Mouse (Mus musculus) embryonic facial prominence, embryonic 10.5 days (tissue): ENCODE data around the gene Yrdc. TPM values are rescaled to one million over a fixed set of nuclear protein-coding genes. Genes with fewer than 3 reads are reported as not detected.

Experiments
- DNase-seq: peaks from one replicate; pipeline ENCODE4 v3.0.0-alpha.2; 2017; ENCODE audit warnings: low spot score
- H3K27ac ChIP-seq: fragments of 300-500 bp; sonication (generic); replicated peaks from 2 replicates; pipeline ENCODE4 v1.5.1; 2016; ENCODE audit warnings: mild to moderate bottlenecking
- H3K27me3 ChIP-seq: fragments of 300-500 bp; sonication (generic); replicated peaks from 2 replicates; pipeline ENCODE4 v1.6.1; 2016; ENCODE audit warnings: low read depth, mild to moderate bottlenecking; ENCODE audit not compliant: poor library complexity, severe bottlenecking
- H3K36me3 ChIP-seq: fragments of 300-500 bp; sonication (generic); replicated peaks from 2 replicates; pipeline ENCODE4 v1.6.1; 2016; ENCODE audit warnings: mild to moderate bottlenecking, moderate library complexity
- H3K4me1 ChIP-seq: fragments of 300-500 bp; sonication (generic); 2 replicates; pipeline ENCODE4 v1.6.1; 2016
- H3K4me3 ChIP-seq: fragments of 300-500 bp; sonication (generic); 2 replicates; pipeline ENCODE4 v1.5.1; 2016; ENCODE audit warnings: mild to moderate bottlenecking, moderate library complexity
- H3K9me3 ChIP-seq: fragments of 300-500 bp; sonication (generic); 2 replicates; pipeline ENCODE4 v1.6.1; 2016; ENCODE audit warnings: mild to moderate bottlenecking
- WGBS: fragments of 180-500 bp; shearing (Covaris S2); methylation state at CpG from one replicate; pipeline ENCODE4 v1.1.7; 2016; 5-methylcytosine and 5-hydroxymethylcytosine counted together
- polyA plus RNA-seq: library from polyadenylated mRNA; unstranded; fragments of >200 nt; fragmentation: Nextera tagmentation; extraction: Ambion mirVana; gene quantifications from 2 replicates; pipeline ENCODE4 v1.2.1, GENCODE M21; 2016

The Yrdc gene
- polyA plus RNA-seq, 1 experiment from 2014 or later = 40.4 TPM

GRCm38 (mm10) chr4:124824967-124825366 is 25.5 kb upstream of the Yrdc start:
- 91% methylated on average over 6 of the region's 6 CpGs for WGBS
- Histone ChIP-seq H3K4me3 (no peak overlapping the region), H3K36me3 (peaks cover 92% of the 10 kb centered on the region), H3K27me3 (no peaks in the 10 kb centered on the region), H3K9me3 (no peaks in the 10 kb centered on the region), H3K4me1 (no peaks in the 10 kb centered on the region), H3K27ac (no peak overlapping the region)
- no peak for DNase-seq

- H3K36me3 ChIP-seq = peaks cover 92% of the 10 kb centered on the region
- WGBS = 95% methylated on average over 21 of the region's 21 CpGs
Measured at GRCm38 (mm10) chr4:124825371-124825965, 25.0 kb upstream of the Yrdc start.

GRCm38 (mm10) chr4:124829671-124830070 is 20.8 kb upstream of the Yrdc start:
- no peak overlapping the region for H3K27ac ChIP-seq

More at GRCm38 (mm10) chr4:124825371-124825965, 25.0 kb upstream of the Yrdc start:
- Histone ChIP-seq H3K9me3 (no peaks in the 10 kb centered on the region), H3K27ac (no peak overlapping the region), H3K4me1 (no peaks in the 10 kb centered on the region), H3K27me3 (no peaks in the 10 kb centered on the region), H3K4me3 (no peak overlapping the region)
- no peak for DNase-seq

DNA sequence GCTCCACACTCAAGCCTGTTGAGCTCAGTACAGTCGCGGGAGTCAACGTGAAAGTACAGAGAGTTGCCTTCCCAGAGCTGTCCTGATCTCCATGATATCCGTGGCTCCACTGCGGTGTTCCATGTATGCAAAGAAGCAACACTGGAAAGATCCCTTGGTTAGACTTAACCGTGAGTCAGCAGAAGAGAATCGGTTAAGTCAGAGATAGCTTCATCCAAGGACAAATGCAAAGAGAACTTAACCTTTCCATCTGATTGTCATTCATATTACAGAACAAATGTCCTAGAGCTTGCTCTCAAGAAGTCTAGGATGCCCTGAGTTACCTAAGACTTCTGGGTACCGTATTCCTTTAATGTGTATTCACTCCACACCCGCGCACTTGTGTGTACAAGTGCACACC is 17.7 kb upstream of the Yrdc start:
- no peaks in the 10 kb centered on the region for H3K4me1 ChIP-seq
- H3K27ac ChIP-seq = no peak overlapping the region
- DNase-seq = no peak
- no peaks in the 10 kb centered on the region for H3K27me3 ChIP-seq
- WGBS = 94% methylated on average over 10 of the region's 10 CpGs
- peaks cover 83% of the 10 kb centered on the region for H3K36me3 ChIP-seq
- H3K9me3 ChIP-seq = no peaks in the 10 kb centered on the region
- no peak overlapping the region for H3K4me3 ChIP-seq

More at GRCm38 (mm10) chr4:124829671-124830070, 20.8 kb upstream of the Yrdc start:
- Histone ChIP-seq H3K4me1 (no peaks in the 10 kb centered on the region), H3K27me3 (no peaks in the 10 kb centered on the region), H3K4me3 (no peak overlapping the region), H3K9me3 (no peaks in the 10 kb centered on the region), H3K36me3 (peaks cover 86% of the 10 kb centered on the region)
- no peak for DNase-seq
- 85% methylated on average over 5 of the region's 5 CpGs for WGBS

DNA sequence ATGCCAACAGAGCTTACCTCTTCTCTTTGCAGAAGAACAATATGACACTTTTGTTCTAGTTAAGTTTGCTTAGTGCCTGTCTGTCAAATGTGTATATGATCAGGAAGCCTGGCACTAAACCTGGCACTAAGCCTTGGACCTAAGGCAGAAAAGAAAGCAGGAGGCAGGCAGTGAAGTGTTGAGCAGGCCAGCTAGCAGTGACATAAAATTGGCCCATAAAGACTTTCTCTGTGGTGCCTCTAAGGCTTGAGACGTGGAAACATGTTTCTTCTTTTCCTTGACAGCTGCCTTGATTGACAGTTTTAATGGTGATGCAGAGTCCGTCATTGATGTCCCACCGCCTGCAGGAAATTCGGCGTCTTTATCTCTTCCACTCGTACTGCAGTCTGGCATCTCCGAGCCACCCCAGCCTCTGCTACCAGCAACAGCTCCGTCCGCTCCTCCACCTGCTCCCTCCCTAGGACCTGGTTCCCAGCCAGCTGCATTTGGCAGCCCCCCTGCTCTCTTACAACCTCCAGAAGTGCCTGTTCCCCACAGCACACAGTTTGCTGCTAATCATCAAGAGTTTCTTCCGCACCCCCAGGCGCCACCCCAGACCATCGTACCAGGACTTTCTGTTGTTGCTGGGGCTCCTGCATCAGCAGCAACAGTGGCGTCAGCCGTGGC is 12.3 kb upstream of the Yrdc start:
- Histone ChIP-seq H3K27me3 (no peaks in the 10 kb centered on the region), H3K9me3 (0 out of 2 replicates have a peak, but pooled peaks cover 3% of the 10 kb centered on the region), H3K27ac (no peak overlapping the region), H3K36me3 (peaks cover 91% of the 10 kb centered on the region), H3K4me3 (no peak overlapping the region), H3K4me1 (no peaks in the 10 kb centered on the region)
- no peak for DNase-seq
- WGBS = 89% methylated on average over 14 of the region's 14 CpGs

- H3K36me3 ChIP-seq = peaks cover 89% of the 10 kb centered on the region
- H3K27me3 ChIP-seq = no peaks in the 10 kb centered on the region
- WGBS = 94% methylated on average over 1 of the region's 1 CpGs
- 0 out of 2 replicates have a peak, but pooled peaks cover 4% of the 10 kb centered on the region for H3K4me1 ChIP-seq
- DNase-seq = no peak
- H3K4me3 ChIP-seq = no peak overlapping the region
- H3K9me3 ChIP-seq = 0 out of 2 replicates have a peak, but pooled peaks cover 3% of the 10 kb centered on the region
- no peak overlapping the region for H3K27ac ChIP-seq
Measured at GRCm38 (mm10) chr4:124840998-124841397, 9.5 kb upstream of the Yrdc start.

GRCm38 (mm10) chr4:124843493-124843892 is 7.0 kb upstream of the Yrdc start:
- Histone ChIP-seq H3K4me3 (no peak overlapping the region), H3K36me3 (peaks cover 80% of the 10 kb centered on the region), H3K27ac (no peak overlapping the region), H3K27me3 (no peaks in the 10 kb centered on the region), H3K9me3 (0 out of 2 replicates have a peak, but pooled peaks cover 3% of the 10 kb centered on the region), H3K4me1 (peaks cover 9% of the 10 kb centered on the region; the same call in 1 of the 2 replicates)
- DNase-seq = peak; percentile 58
- 55% methylated on average over 11 of the region's 11 CpGs for WGBS

GRCm38 (mm10) chr4:124847573-124847972 is 2.9 kb upstream of the Yrdc start:
- Histone ChIP-seq H3K27ac (no peak overlapping the region), H3K9me3 (no peaks in the 10 kb centered on the region), H3K4me1 (peaks cover 33% of the 10 kb centered on the region), H3K27me3 (no peaks in the 10 kb centered on the region), H3K36me3 (peaks cover 46% of the 10 kb centered on the region), H3K4me3 (no peak overlapping the region)
- DNase-seq = peak; percentile 86
- 11% methylated on average over 8 of the region's 8 CpGs for WGBS

DNA sequence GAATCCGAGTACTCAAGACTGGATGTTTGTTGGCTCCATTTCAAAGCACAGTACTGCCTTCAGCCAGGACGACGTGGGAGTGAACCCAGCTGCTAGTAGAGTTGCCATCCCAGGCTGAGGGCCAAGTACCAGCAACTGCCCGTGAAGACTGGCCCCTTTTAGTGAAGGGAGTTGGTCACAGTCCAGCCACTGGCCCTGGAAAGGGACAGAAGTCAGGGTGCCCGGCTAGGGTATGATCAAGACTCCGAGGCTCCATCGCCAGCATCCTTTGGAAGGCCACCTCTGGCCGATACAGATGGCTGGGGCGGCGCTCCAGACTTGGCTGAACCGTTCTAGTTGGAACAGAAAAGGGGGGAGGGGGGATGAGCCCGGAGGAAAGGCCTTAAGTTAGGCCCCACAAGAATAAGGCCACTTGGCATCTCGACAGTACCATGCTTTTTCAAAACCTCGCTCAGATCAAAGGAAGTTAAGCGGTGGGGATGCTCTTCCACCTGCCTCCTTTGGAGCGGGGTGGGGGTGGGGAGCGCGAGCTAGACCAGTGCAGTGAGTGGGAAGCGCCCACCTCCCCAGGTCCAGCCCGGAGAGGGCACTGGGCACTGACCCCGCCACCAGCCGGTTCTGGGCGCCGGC is 733 bp upstream of the Yrdc start:
- no peak for DNase-seq
- no peaks in the 10 kb centered on the region for H3K9me3 ChIP-seq
- peak overlapping the region; percentile 95 for H3K27ac ChIP-seq
- WGBS = 3% methylated on average over 24 of the region's 24 CpGs
- no peaks in the 10 kb centered on the region for H3K27me3 ChIP-seq
- H3K36me3 ChIP-seq = peaks cover 47% of the 10 kb centered on the region
- H3K4me1 ChIP-seq = peaks cover 33% of the 10 kb centered on the region
- H3K4me3 ChIP-seq = peak overlapping the region; percentile 99

GRCm38 (mm10) chr4:124850933-124851658 is 617 bp downstream of the Yrdc start, which contains the start of gene 1110065P20Rik:
1110065P20Rik (minus strand) TSS chr4:124851196.
- peaks cover 33% of the 10 kb centered on the region for H3K4me1 ChIP-seq
- peak; percentile 74 for DNase-seq
- H3K27ac ChIP-seq = peak within 1 kb of the TSS; percentile 95
- peak within 1 kb of the TSS; percentile 99 for H3K4me3 ChIP-seq
- 1% methylated on average over 75 of the region's 75 CpGs for WGBS
- no peaks in the 10 kb centered on the region for H3K9me3 ChIP-seq
- no peaks in the 10 kb centered on the region for H3K27me3 ChIP-seq
- H3K36me3 ChIP-seq = peaks cover 52% of the 10 kb centered on the region

DNA sequence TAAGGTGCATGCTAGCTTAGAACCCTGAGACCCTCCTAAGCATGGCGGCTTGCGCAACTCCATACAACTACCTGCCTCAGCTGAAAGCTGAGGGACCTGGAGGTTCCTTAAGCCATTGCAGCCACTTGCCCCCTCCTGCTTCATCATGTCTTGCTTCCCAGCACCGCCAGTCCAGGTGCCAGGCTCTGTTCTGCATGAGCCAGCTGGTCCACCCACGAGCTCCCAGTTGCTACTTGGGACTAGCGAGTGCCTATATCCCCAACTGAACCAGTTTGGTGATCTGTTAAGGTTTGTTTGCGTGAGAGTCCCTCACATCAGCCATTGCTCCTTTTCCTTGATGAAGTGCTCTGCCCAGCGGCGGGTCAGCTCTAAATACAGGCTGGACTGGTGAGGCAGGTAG is 5.8 kb downstream of the Yrdc start:
- H3K4me1 ChIP-seq = peaks cover 19% of the 10 kb centered on the region
- no peak overlapping the region for H3K4me3 ChIP-seq
- H3K27me3 ChIP-seq = peaks cover 10% of the 10 kb centered on the region
- H3K27ac ChIP-seq = no peak overlapping the region
- peaks cover 58% of the 10 kb centered on the region for H3K36me3 ChIP-seq
- H3K9me3 ChIP-seq = no peaks in the 10 kb centered on the region
- no peak for DNase-seq
- 93% methylated on average over 8 of the region's 8 CpGs for WGBS

DNA sequence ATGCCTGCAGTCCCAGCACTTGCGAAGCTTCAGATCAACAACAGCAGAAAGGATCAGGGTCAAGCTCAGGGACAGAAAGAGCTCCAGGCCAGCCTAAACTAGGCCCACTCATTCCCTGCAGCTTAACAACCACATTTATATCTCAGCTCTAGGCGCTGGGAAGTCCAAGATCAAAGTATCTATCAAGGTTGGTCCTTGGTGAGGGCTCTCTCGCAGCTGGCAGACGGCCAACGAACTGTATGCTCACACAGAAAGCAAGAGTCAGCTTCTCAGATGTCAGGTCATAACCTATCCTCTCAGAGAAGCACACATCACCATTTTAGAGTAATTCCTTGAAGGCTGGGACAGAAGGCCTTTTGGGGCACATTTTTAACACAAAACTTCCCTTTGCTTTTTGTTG is 7.9 kb downstream of the Yrdc start:
- no peak for DNase-seq
- no peak overlapping the region for H3K4me3 ChIP-seq
- H3K27ac ChIP-seq = no peak overlapping the region
- peaks cover 18% of the 10 kb centered on the region for H3K4me1 ChIP-seq
- no peaks in the 10 kb centered on the region for H3K9me3 ChIP-seq
- 85% methylated on average over 5 of the region's 5 CpGs for WGBS
- H3K36me3 ChIP-seq = peaks cover 43% of the 10 kb centered on the region
- peaks cover 31% of the 10 kb centered on the region for H3K27me3 ChIP-seq
